Mouse (Mus musculus) bone marrow, adult 2 months (tissue): Measurements from ENCODE around the gene Nt5c1b.

Source experiments
- CTCF ChIP-seq: fragments of 200-500 bp; IDR thresholded peaks from 2 replicates; pipeline ENCODE4 v1.5.1; 2011; ENCODE audit warnings: low read length, control low read depth; ENCODE audit not compliant: control insufficient read depth, insufficient read depth
- POLR2A ChIP-seq: fragments of 200-500 bp; IDR thresholded peaks from 2 replicates; pipeline ENCODE4 v1.6.1; 2011; ENCODE audit warnings: low read depth, mild to moderate bottlenecking, control low read depth, low read length, borderline replicate concordance; ENCODE audit not compliant: control insufficient read depth

GRCm38 (mm10) chr12:10410511-10411179, 40.9 kb downstream of the Nt5c1b start:
- TF ChIP-seq CTCF = no peak
- no peak for TF ChIP-seq POLR2A
